Mouse (Mus musculus): ENCODE data around the gene Serpinb9d. TPM values are rescaled to one million over a fixed set of nuclear protein-coding genes. Genes with fewer than 3 reads are reported as not detected.
"Not testable (repeated sequence)": the region's sequence is repeated elsewhere in the genome, so short reads cannot be mapped to it uniquely, and the experiment has no call there.

The Serpinb9d gene
- polyA plus RNA-seq (2012; fragmentation: generic; extraction: Trizol), result 0.10 TPM

DNA sequence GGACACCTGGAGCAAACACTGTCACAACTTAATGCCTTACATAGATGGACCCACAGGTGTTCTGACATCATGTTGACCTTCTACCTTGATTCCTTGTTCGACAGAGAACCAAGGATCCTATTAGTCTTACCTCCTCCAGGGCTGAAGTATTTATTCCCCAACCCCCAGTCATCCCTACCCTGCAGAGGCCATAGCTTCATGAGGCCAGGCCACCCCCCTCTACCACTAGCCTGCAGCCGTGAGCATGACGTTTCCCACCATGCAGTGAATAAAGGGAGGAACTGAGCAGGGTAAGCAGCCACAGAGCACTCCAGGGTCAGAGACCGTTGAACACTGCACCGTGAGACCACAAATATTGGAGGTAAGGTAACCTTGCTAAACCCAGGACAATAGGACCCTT, at the start of gene Serpinb9d:
Gene Serpinb9d (plus strand): TSS at position 301 of the 400 bp plus-strand sequence.
- Histone ChIP-seq H3ac (ENCODE audit: control insufficient read depth, insufficient read length) (no peak within 1 kb of the TSS), H3K4me2 (ENCODE audit: low read depth) (no peak within 1 kb of the TSS), H3K36me3 (ENCODE audit: control insufficient read depth, insufficient read depth) (no peaks in the 10 kb centered on the region), H3K4me3 (no peak within 1 kb of the TSS), H3K27me3 (ENCODE audit: control insufficient read depth, insufficient read depth, insufficient read length) (no peaks in the 10 kb centered on the region), H3K79me2 (ENCODE audit: control insufficient read depth, insufficient read depth) (no peaks in the 10 kb centered on the region)
- TF ChIP-seq CEBPB (IDR thresholded peaks at IDR 0.05; ENCODE audit: insufficient read depth, poor library complexity, severe bottlenecking) (no peak), E2F4 (IDR thresholded peaks at IDR 0.05; ENCODE audit: insufficient read depth) (no peak)

GRCm38 (mm10) chr13:33159642-33160041, 33.1 kb upstream of the Serpinb9d start, which contains the start of gene Serpinb9c:
TSS of gene Serpinb9c (minus strand) at chr13:33159742.
- H3K27me3 ChIP-seq (ENCODE audit: control insufficient read depth, insufficient read depth, insufficient read length), result no peaks in the 10 kb centered on the region
- no peak within 1 kb of the TSS for H3K4me2 ChIP-seq (ENCODE audit: low read depth)
- TF ChIP-seq REST (IDR thresholded peaks at IDR 0.05; ENCODE audit: insufficient read depth, insufficient read length) (no peak), MYOD1 (IDR thresholded peaks at IDR 0.05; ENCODE audit: control insufficient read depth in 1 of 3, insufficient read length in 2 of 3, low read depth in 2 of 3) (no peak), POLR2AphosphoS2 (IDR thresholded peaks at IDR 0.05; ENCODE audit: insufficient read length, low read depth) (no peak), E2F4 (IDR thresholded peaks at IDR 0.05; ENCODE audit: insufficient read depth) (no peak), TCF12 (IDR thresholded peaks at IDR 0.05; ENCODE audit: insufficient read depth, poor library complexity, severe bottlenecking) (no peak), USF1 (IDR thresholded peaks at IDR 0.05; ENCODE audit: low read depth) (no peak), SRF (IDR thresholded peaks at IDR 0.05; ENCODE audit: control insufficient read depth, insufficient read length, low read depth) (no peak), MYOG (IDR thresholded peaks at IDR 0.05; ENCODE audit: control insufficient read depth in 1 of 3, insufficient read depth in 1 of 3, insufficient read length in 2 of 3, low read depth in 2 of 3) (no peak), POLR2A (IDR thresholded peaks at IDR 0.05; ENCODE audit: insufficient read length, low read depth) (no peak), TCF3 (IDR thresholded peaks at IDR 0.05; ENCODE audit: insufficient read length, low read depth) (no peak), MAX (IDR thresholded peaks at IDR 0.05; ENCODE audit: low read depth) (no peak), CEBPB (IDR thresholded peaks at IDR 0.05; ENCODE audit: insufficient read depth, poor library complexity, severe bottlenecking) (no peak)
- no peaks in the 10 kb centered on the region for H3K79me2 ChIP-seq (ENCODE audit: control insufficient read depth, insufficient read depth)
- no peaks in the 10 kb centered on the region for H3K36me3 ChIP-seq (ENCODE audit: control insufficient read depth, insufficient read depth)
- H3K4me3 ChIP-seq, result no peak within 1 kb of the TSS
- no peak within 1 kb of the TSS for H3ac ChIP-seq (ENCODE audit: control insufficient read depth, insufficient read length)

DNA sequence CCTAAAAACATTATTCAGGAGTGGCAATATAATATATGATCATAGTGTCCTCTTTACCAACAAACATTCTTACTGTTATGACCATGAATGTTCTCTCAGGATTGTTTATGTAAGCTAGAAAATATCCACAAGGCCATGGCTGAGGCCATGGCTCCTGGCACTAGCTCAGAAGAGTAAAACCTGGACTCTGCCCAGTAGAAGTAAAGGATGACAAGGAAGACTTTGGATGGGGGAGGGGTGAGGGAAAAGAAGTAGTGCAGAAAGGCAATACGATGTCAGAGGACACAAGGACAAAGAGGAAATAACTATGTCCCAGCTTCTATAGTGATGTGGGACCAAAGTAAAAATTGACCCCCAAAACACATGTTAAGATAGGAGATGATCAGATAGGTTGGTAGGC, 2.3 kb upstream of the Serpinb9d start:
- H3K27me3 ChIP-seq (ENCODE audit: control insufficient read depth, insufficient read depth, insufficient read length); H3K79me2 ChIP-seq (ENCODE audit: control insufficient read depth, insufficient read depth); H3K4me2 ChIP-seq (ENCODE audit: low read depth); H3K4me3 ChIP-seq; H3ac ChIP-seq (ENCODE audit: control insufficient read depth, insufficient read length); H3K36me3 ChIP-seq (ENCODE audit: control insufficient read depth, insufficient read depth): not testable (repeated sequence)

DNA sequence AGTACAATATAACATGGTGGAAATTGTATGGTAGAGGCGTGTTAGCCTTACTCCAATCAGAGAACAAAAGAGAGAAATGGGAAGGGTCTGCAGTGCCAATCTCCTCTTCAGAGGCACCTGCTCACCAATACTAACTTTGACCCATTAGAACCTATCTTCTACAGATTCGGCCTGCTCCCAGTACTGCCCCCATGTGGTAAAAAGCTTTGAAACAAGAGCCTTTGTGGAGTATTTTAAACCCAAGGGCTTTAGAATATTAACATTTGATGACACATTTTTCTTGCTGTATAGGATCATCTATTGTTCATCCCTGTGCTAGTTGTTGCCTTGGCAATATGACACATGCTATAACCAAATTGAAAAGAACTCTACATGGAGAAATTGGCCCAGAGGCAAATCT, 7.0 kb downstream of the Serpinb9d start:
- no peak overlapping the region for H3K4me3 ChIP-seq
- H3ac ChIP-seq (ENCODE audit: control insufficient read depth, insufficient read length), result no peak overlapping the region
- no peak overlapping the region for H3K4me2 ChIP-seq (ENCODE audit: low read depth)
- TF ChIP-seq CEBPB (IDR thresholded peaks at IDR 0.05; ENCODE audit: insufficient read depth, poor library complexity, severe bottlenecking), result no peak
- TF ChIP-seq E2F4 (IDR thresholded peaks at IDR 0.05; ENCODE audit: insufficient read depth), result no peak
- TF ChIP-seq POLR2AphosphoS2 (IDR thresholded peaks at IDR 0.05; ENCODE audit: insufficient read length, low read depth), result no peak
- no peak for TF ChIP-seq SRF (IDR thresholded peaks at IDR 0.05; ENCODE audit: control insufficient read depth, insufficient read length, low read depth)
- TF ChIP-seq USF1 (IDR thresholded peaks at IDR 0.05; ENCODE audit: low read depth), result no peak
- no peak for TF ChIP-seq REST (IDR thresholded peaks at IDR 0.05; ENCODE audit: insufficient read depth, insufficient read length)
- TF ChIP-seq MAX (IDR thresholded peaks at IDR 0.05; ENCODE audit: low read depth), result no peak
- TF ChIP-seq POLR2A (IDR thresholded peaks at IDR 0.05; ENCODE audit: insufficient read length, low read depth), result no peak
- no peak for TF ChIP-seq TCF3 (IDR thresholded peaks at IDR 0.05; ENCODE audit: insufficient read length, low read depth)
- no peak for TF ChIP-seq MYOD1 (IDR thresholded peaks at IDR 0.05; ENCODE audit: control insufficient read depth in 1 of 3, insufficient read length in 2 of 3, low read depth in 2 of 3)
- no peak for TF ChIP-seq MYOG (IDR thresholded peaks at IDR 0.05; ENCODE audit: control insufficient read depth in 1 of 3, insufficient read depth in 1 of 3, insufficient read length in 2 of 3, low read depth in 2 of 3)
- TF ChIP-seq TCF12 (IDR thresholded peaks at IDR 0.05; ENCODE audit: insufficient read depth, poor library complexity, severe bottlenecking), result no peak
- H3K36me3 ChIP-seq (ENCODE audit: control insufficient read depth, insufficient read depth), result no peaks in the 10 kb centered on the region
- H3K27me3 ChIP-seq (ENCODE audit: control insufficient read depth, insufficient read depth, insufficient read length), result no peaks in the 10 kb centered on the region
- H3K79me2 ChIP-seq (ENCODE audit: control insufficient read depth, insufficient read depth), result no peaks in the 10 kb centered on the region

DNA sequence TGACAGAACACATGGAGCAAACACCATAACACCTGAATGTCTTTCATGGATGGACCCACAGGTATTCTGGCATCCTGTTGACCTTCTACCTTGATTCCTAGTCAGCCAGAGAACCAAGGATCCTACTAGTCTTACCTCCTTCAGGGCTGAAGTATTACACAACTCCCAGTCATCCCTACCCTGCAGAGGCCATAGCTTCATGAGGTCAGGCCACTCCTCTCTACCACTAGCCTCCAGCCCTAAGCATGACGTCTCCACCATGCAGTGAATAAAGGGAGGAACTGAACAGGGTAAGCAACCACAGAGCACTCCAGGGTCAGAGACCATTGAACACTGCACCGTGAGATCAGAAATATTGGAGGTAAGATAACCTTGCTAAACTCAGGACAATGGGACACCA, 56.6 kb downstream of the Serpinb9d start, which contains the start of gene Serpinb9e:
Gene Serpinb9e (plus strand): TSS at position 301 of the 400 bp plus-strand sequence.
- not testable (repeated sequence) for H3K4me3 ChIP-seq; H3K79me2 ChIP-seq (ENCODE audit: control insufficient read depth, insufficient read depth); H3K27me3 ChIP-seq (ENCODE audit: control insufficient read depth, insufficient read depth, insufficient read length); H3K4me2 ChIP-seq (ENCODE audit: low read depth); H3K36me3 ChIP-seq (ENCODE audit: control insufficient read depth, insufficient read depth); H3ac ChIP-seq (ENCODE audit: control insufficient read depth, insufficient read length)

Other genes starting within 250 kb of the Serpinb9d start
- 1.4 TPM for gene Serpinb6b, start 227.8 kb upstream of the Serpinb9d start, polyA plus RNA-seq (2012; fragmentation: generic; extraction: Trizol)
- gene Serpinb9, start 189.7 kb upstream of the Serpinb9d start, polyA plus RNA-seq (2012; fragmentation: generic; extraction: Trizol), result 7.2 TPM
- 0.79 TPM for gene Serpinb9b, start 165.5 kb upstream of the Serpinb9d start, polyA plus RNA-seq (2012; fragmentation: generic; extraction: Trizol)
- gene Serpinb1b, start 114.4 kb upstream of the Serpinb9d start, polyA plus RNA-seq (2012; fragmentation: generic; extraction: Trizol), result 1.6 TPM
- 0.14 TPM for gene Serpinb9c, start 33.2 kb upstream of the Serpinb9d start, polyA plus RNA-seq (2012; fragmentation: generic; extraction: Trizol)
- gene Serpinb9e, start 56.7 kb downstream of the Serpinb9d start, polyA plus RNA-seq (2012; fragmentation: generic; extraction: Trizol), result 0.02 TPM
- 0.07 TPM for gene Serpinb9f, start 131.1 kb downstream of the Serpinb9d start, polyA plus RNA-seq (2012; fragmentation: generic; extraction: Trizol)
- gene Gm11397, start 202.8 kb downstream of the Serpinb9d start, polyA plus RNA-seq (2012; fragmentation: generic; extraction: Trizol), result not detected

Measured in myocyte (in vitro differentiated cells).